Mouse (Mus musculus): ENCODE measurements around the gene Cep57l1.

Gene Cep57l1

GRCm38 (mm10) chr10:41814305-41814853 lies 4.7 kb upstream of the Cep57l1 start:
- no peak for DNase-seq

- DNase-seq: no peak
Observed at GRCm38 (mm10) chr10:41812566-41812965, 2.9 kb upstream of the Cep57l1 start.

- DNase-seq: no peak
Observed at GRCm38 (mm10) chr10:41810564-41811455, 1.1 kb upstream of the Cep57l1 start.

- DNase-seq: peak; percentile 88 to 91
Observed at GRCm38 (mm10) chr10:41809080-41809770, 446 bp downstream of the Cep57l1 start.

- no peak for DNase-seq
Observed at GRCm38 (mm10) chr10:41805729-41806355, 3.8 kb downstream of the Cep57l1 start.

- no peak for DNase-seq
Observed at GRCm38 (mm10) chr10:41804711-41805110, 5.0 kb downstream of the Cep57l1 start.

GRCm38 (mm10) chr10:41803467-41803866 lies 6.2 kb downstream of the Cep57l1 start:
- DNase-seq: no peak

GRCm38 (mm10) chr10:41797253-41797652 lies 12.4 kb downstream of the Cep57l1 start:
- DNase-seq: no peak

GRCm38 (mm10) chr10:41792375-41792774 lies 17.3 kb downstream of the Cep57l1 start:
- no peak for DNase-seq

GRCm38 (mm10) chr10:41767254-41767653 lies 42.4 kb downstream of the Cep57l1 start:
- no peak for DNase-seq

- peak in 1 of 2 experiments; percentile 2 for DNase-seq
Observed at GRCm38 (mm10) chr10:41766280-41766679, 43.4 kb downstream of the Cep57l1 start.

- no peak for DNase-seq
Observed at GRCm38 (mm10) chr10:41765586-41765985, 44.1 kb downstream of the Cep57l1 start.

GRCm38 (mm10) chr10:41763741-41764385 lies 45.8 kb downstream of the Cep57l1 start:
- no peak for DNase-seq

- no peak for DNase-seq
Observed at GRCm38 (mm10) chr10:41760866-41761265, 48.8 kb downstream of the Cep57l1 start.

- no peak for DNase-seq
Observed at GRCm38 (mm10) chr10:41758041-41758440, 51.6 kb downstream of the Cep57l1 start.

GRCm38 (mm10) chr10:41757226-41757625 lies 52.4 kb downstream of the Cep57l1 start:
- no peak for DNase-seq

- DNase-seq: no peak
Observed at GRCm38 (mm10) chr10:41751867-41752480, 57.7 kb downstream of the Cep57l1 start.

GRCm38 (mm10) chr10:41749306-41749705 lies 60.4 kb downstream of the Cep57l1 start:
- DNase-seq: no peak

- no peak for DNase-seq
Observed at GRCm38 (mm10) chr10:41746554-41746953, 63.1 kb downstream of the Cep57l1 start.

- no peak for DNase-seq
Observed at GRCm38 (mm10) chr10:41744006-41744405, 65.7 kb downstream of the Cep57l1 start.

- peak; percentile 48 to 69 for DNase-seq
Observed at GRCm38 (mm10) chr10:41740221-41740620, 69.5 kb downstream of the Cep57l1 start.

- DNase-seq: no peak
Observed at GRCm38 (mm10) chr10:41737245-41737644, 72.4 kb downstream of the Cep57l1 start.
